Mouse (Mus musculus) liver, adult (tissue): ENCODE measurements around the gene Zbtb38.

Experiments
- GATA4 ChIP-seq: IDR thresholded peaks from 2 replicates; pipeline ENCODE4 v1.6.1; 2014; ENCODE audit warnings: mild to moderate bottlenecking, low read length; ENCODE audit not compliant: insufficient replicate concordance

Zbtb38 gene

GRCm38 (mm10) chr9:96741365-96742085, 11.1 kb downstream of the Zbtb38 start:
- TF ChIP-seq GATA4 = no peak

DNA sequence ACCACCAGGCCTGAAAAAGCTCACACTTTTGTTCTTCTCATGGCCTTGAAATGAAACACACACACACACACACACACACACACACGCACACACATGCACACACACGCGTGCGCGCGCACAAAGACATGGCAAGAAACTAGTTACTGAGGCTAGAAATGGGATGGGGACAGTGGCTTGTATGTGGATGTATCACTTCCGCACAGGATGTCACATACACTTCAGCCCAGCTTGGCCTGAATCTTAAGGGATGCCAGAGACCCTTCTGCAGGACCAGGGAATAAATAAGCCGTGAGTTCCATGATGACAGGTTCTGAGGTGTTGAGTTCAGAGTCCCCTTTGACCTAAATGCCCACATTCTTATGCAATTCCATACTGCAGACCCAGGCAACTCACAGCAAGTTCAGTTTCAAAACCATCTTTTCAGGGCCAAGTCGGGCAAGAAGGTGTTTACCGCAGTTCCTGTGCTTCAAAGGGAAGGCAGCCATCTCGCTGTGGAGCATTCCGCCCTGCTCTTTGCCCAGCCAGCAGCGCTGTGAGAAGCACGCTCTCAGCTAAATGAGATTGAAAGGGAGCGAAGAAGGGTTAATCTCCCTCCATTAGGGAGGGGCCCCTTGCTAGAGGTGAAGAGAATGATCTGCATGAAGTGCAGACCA, 11.8 kb downstream of the Zbtb38 start:
- no peak for TF ChIP-seq GATA4

DNA sequence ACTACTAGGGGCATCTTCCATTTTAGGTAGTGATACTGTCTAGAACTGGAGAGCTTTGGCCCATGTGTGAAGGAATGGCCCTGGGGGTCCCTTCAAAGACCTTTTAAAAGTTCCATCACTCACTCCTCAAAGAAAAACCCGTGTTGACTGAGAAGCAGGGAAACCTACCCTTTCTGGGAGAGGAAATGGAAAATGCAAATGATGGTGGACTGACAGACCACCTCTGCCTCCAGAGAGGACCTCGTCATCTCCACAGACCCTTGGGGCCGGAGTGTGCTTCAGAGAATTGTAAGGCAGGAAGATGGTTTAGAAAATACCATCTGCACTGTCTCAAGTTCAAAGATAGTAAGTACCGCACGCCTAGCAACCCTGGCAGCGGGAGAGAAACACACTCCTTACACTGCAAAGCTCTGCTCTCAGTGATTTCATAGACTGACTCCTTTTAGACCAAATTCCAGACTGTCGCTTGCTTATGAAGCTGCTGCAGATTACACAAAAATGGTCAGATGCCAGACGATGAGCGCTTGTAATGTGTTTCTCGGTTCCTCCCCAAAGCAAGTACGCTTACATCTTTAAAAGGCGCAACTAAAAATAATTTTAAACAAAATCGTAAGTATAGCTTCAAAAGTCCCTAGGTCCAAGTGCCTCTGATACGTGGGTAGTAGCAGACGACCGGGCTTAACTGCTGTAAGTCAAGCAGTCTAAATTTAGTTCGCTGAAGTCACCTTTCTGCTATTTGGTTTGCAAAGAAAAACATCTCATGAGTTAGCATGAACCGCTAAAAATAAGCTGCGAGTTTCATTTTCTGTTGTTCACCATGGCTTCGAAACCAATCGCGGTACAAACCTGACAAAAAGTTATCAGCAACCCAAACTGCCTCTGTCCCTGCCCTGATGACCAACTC, 12.6 kb downstream of the Zbtb38 start:
- TF ChIP-seq GATA4 = no peak

DNA sequence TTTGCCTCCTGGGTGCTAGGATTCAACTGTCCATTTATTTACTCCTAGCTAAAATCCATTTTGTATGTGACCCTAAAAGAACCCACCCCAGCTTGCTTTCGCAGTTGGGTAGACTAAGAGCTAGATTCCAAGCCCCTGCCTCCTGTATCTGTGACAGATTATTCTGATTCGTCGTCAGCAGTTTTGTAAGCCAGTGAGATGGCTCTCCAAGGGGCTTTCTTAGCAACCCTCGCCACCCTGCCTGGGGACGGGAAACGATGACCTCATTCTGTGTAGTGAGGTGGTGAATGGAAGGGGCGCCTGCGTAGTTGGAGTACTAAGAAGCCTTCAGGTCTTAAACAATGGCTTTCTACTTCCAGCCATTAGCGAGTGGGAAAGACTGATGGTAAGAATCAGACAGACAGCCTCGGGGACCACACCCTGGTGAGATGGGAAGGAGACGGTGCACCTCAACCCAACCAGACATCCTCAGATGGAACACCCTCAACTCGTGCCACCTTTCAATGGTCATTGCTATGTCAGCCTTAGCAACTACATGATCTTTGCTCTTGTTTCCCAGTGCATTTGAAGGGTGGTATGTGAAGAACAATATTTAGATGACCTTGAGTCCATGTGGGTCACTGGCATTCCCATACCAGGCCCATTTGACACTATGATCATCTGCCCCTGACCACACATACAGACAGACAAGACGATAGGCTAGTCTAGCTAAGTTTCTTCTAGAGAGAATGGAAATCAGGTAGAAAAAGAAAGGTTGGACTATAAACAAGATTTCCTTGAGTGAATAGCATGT, 13.9 kb downstream of the Zbtb38 start:
- no peak for TF ChIP-seq GATA4

DNA sequence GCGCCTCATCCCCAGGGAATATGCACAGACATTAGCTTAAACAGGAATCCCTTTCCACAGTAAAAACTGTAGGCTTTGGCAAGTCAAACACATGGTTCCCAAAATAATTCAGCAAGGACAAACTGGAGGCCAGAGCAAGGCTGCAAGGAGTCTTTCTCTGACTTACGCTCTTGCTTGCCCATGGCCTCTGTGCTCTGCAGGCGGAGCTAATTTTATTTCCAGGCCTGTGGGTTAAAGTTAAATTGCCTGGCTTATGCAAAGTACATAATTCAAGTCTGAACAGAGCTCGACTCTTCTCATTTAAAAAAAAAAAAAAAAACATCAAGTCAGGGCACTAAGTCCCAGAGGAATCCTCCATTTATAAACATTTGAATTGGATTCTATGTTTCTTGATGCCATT, 16.7 kb downstream of the Zbtb38 start:
- TF ChIP-seq GATA4 = no peak

GRCm38 (mm10) chr9:96733425-96733717, 19.3 kb downstream of the Zbtb38 start:
- no peak for TF ChIP-seq GATA4

DNA sequence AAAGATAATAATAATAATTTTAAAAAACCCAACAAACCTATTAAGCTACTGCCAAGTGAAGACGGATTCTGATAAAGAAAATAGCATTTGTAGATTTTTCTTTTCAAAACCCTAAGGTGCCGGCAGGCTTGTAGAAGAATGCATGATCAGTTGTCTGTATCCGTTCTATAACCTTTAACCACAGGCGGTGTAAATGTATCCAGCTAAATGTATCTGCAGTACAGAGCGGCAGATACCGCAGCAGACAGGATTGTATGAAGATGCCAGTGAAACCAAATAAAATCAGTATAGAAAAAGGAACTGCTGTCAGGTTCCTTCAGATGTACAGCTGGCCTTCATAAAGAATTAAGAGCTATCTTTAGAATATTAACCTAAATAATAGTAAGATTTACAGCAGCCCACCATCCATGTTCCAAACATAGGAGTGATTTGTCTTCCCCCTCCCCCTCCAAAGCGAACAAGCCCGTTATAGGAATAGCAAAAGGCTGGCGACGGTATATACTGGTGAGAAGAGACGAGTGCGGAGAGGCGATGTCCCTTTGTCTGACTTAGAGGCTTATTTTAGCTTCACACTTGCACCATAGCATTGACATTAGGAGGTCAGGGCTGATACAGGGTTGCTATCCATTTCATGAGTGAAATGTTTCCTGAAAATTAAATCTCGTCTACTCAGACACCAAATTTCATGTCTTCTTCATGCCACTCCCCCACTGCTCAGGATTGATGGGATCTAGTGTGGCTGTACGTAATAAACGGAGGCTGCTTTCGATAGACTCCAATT, 19.8 kb downstream of the Zbtb38 start:
- TF ChIP-seq GATA4 = no peak

- TF ChIP-seq GATA4 = no peak
Observed at GRCm38 (mm10) chr9:96731961-96732511, 20.6 kb downstream of the Zbtb38 start.

DNA sequence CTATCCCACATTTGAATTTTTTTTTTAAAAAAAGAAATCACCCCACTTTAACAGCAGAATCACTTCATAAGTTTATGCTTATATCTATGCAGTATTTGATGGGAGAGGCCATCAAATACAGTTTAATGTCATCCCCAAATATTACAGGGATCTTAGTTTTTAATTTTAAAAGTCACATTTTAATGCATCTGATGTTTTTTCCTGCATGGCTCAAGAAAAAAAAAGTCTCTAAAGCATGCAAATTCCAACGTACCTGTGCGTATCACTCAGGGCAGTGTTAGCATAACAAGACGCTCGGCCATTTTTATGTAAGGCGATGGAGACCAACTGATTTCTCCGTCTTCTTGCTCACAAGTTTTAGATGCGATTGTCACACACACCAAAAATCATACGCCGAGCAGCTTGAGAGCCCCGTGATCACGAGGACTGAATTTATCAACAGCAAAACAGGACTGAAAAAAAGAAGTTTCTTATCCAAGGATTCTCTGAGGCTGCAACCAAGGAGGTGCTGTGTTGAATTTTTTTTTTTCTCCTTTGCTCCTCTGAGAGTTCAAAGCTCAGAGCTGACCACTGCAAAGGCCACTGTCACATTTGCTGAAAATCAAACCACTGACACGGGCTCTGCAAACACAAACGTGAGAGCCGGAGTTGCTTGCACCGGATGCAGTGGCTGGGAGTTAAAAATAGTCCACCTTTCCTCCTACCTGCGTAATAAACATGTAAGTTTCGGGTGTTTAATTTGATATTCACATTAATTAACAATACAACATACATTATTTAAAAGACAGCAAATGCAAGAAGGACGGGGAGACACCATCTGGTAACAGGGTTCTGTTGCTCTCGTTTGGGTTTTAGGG, 21.4 kb downstream of the Zbtb38 start:
- TF ChIP-seq GATA4 = no peak

DNA sequence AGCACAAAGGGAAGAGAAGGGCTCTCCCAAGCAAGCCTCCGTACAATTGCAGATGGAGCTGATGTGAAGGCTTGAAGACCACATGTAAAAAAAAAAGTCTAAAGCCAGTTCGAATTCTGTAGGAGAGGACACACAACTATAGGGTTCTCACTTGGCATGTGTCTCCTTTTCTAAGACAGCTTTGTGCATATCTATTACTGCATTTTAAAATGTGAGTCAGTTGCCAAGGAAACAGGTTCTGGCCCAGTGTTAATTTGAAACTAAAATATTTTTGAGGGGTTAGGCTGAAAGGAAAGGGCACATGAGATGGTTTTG, 22.4 kb downstream of the Zbtb38 start:
- TF ChIP-seq GATA4 = no peak

DNA sequence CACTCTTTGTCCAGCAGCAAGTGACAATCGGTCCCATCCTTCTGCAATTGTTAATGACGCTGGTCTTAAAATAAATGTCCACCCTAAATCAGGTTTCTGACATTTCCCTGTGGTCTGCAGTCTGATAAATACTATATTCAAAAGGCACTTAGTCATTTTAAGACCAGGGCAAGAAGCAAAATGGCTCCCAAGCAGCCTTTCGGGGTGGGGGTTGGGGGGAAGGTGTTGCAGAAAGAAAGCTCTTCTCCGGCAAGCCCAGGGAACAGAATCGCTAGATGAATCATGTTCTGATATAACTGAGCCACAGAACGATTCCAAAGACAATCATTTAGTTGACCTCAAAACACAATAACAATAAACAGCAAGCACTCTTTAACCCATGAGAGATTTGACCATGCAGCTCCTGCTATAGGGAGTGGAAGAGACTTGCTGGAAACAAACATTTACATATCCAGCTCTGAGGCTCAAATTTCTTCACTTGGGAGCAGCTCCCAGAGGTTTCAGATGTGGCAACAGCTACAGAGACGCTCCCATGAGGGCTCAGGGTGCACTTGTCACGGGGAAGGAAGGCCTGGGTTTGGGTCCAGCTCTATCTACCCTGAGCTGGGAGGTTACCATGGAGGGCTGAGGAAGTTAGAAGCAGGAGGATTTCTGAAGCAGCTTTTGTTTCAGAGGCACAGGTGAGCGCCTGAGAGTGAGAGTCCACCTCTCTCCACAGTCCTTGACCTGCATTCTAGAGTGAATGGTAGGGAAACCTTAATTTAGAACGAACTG, 22.9 kb downstream of the Zbtb38 start:
- no peak for TF ChIP-seq GATA4

DNA sequence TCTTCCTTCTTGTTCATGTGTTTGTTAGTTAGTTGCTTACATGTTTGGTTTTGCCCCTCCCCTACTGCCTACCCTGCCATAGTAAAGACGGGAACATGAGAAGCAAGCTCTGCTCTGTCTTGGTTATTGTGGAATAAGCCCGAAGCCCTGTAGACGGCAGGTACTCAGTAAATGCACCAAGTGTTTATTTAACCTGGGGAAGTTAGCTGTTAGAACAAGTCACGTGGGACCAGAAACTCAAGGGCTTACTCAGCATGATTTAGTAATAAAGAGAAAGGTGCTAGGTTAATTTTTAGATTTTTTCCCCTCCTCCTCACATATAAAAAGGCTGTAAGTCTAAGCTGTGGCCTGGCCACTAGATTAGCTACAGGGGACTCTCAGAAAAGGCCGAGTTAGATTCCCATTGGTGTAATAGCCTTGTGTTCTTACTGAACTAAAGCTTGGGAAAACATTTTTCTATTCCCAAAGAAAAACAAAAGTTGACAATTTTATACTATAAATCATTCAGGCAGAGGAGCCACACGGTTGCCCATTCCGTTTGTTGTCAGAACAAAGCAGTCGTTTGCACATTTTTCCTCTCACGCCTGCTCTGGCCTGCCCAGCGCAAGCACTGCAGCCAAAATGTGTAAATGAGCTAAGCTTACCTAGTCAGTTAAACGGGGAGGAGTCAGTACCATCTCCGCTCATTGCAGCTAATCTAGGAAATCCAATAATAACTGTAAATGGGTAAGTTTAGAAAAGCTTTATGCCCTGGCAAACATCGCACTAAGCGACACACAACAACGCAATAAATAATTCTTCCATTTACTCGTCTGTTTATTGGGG, 24.1 kb downstream of the Zbtb38 start:
- TF ChIP-seq GATA4 = no peak
